Mouse (Mus musculus): ENCODE measurements around the gene Barx1.

Gene Barx1

GRCm38 (mm10) chr13:48662431-48663143 lies at the start of gene Barx1:
Barx1 (plus strand) TSS chr13:48662998.
- DNase-seq (ENCODE audit: low read depth), result no peak

GRCm38 (mm10) chr13:48614525-48614924 lies 48.3 kb upstream of the Barx1 start:
- no peak for DNase-seq (ENCODE audit: low read depth)

- DNase-seq (ENCODE audit: low read depth), result no peak
These were observed 45.0 kb upstream of the Barx1 start for GRCm38 (mm10) chr13:48617774-48618173.

GRCm38 (mm10) chr13:48618890-48619289 lies 43.9 kb upstream of the Barx1 start:
- DNase-seq (ENCODE audit: low read depth), result no peak

- DNase-seq (ENCODE audit: low read depth), result no peak
These were observed 37.8 kb upstream of the Barx1 start for GRCm38 (mm10) chr13:48624968-48625398.

GRCm38 (mm10) chr13:48625433-48626184 lies 37.2 kb upstream of the Barx1 start, which contains the start of gene Ptpdc1:
Ptpdc1 (minus strand) TSS chr13:48625664.
- peak; percentile 94 for DNase-seq (ENCODE audit: low read depth)

GRCm38 (mm10) chr13:48631691-48632090 lies 31.1 kb upstream of the Barx1 start:
- DNase-seq (ENCODE audit: low read depth), result no peak

- DNase-seq (ENCODE audit: low read depth), result no peak
These were observed 25.1 kb upstream of the Barx1 start for GRCm38 (mm10) chr13:48637706-48638105.

GRCm38 (mm10) chr13:48639570-48639969 lies 23.2 kb upstream of the Barx1 start:
- DNase-seq (ENCODE audit: low read depth), result peak; percentile 72

GRCm38 (mm10) chr13:48643072-48643471 lies 19.7 kb upstream of the Barx1 start:
- DNase-seq (ENCODE audit: low read depth), result no peak

GRCm38 (mm10) chr13:48643991-48644390 lies 18.8 kb upstream of the Barx1 start:
- no peak for DNase-seq (ENCODE audit: low read depth)

- no peak for DNase-seq (ENCODE audit: low read depth)
These were observed 16.1 kb upstream of the Barx1 start for GRCm38 (mm10) chr13:48646696-48647095.

- peak; percentile 62 for DNase-seq (ENCODE audit: low read depth)
These were observed 12.2 kb upstream of the Barx1 start for GRCm38 (mm10) chr13:48650615-48651014.

GRCm38 (mm10) chr13:48651132-48652065 lies 11.4 kb upstream of the Barx1 start:
- no peak for DNase-seq (ENCODE audit: low read depth)

- DNase-seq (ENCODE audit: low read depth), result peak; percentile 71
These were observed 8.7 kb upstream of the Barx1 start for GRCm38 (mm10) chr13:48653788-48654770.

- DNase-seq (ENCODE audit: low read depth), result peak; percentile 60
These were observed 7.2 kb upstream of the Barx1 start for GRCm38 (mm10) chr13:48655637-48656036.

- no peak for DNase-seq (ENCODE audit: low read depth)
These were observed 5.0 kb upstream of the Barx1 start for GRCm38 (mm10) chr13:48657791-48658190.

GRCm38 (mm10) chr13:48658588-48659253 lies 4.1 kb upstream of the Barx1 start:
- no peak for DNase-seq (ENCODE audit: low read depth)

GRCm38 (mm10) chr13:48659254-48660220 lies 3.3 kb upstream of the Barx1 start:
- DNase-seq (ENCODE audit: low read depth), result no peak

All from induced T-regulatory cell, adult 2 months (primary cell).